Mouse (Mus musculus) hindbrain, embryonic 10.5 days (tissue): ENCODE results near the gene Evc2. TPM values are rescaled to one million over a fixed set of nuclear protein-coding genes. Genes with fewer than 3 reads are reported as not detected.

Experiments used
- DNase-seq: peaks from one replicate; pipeline ENCODE4 v3.0.0-alpha.2; 2017; ENCODE audit warnings: low spot score
- H3K27ac ChIP-seq: fragments of 300-500 bp; sonication (generic); 2 replicates; pipeline ENCODE4 v1.5.1; 2016; ENCODE audit warnings: mild to moderate bottlenecking, moderate library complexity
- H3K27me3 ChIP-seq: fragments of 300-500 bp; sonication (generic); 2 replicates; pipeline ENCODE4 v1.6.1; 2016; ENCODE audit warnings: mild to moderate bottlenecking; ENCODE audit not compliant: poor library complexity, insufficient read depth, severe bottlenecking
- H3K36me3 ChIP-seq: fragments of 300-500 bp; sonication (generic); 2 replicates; pipeline ENCODE4 v1.6.1; 2016; ENCODE audit warnings: mild to moderate bottlenecking, moderate library complexity
- H3K4me1 ChIP-seq: fragments of 300-500 bp; sonication (generic); replicated peaks from 2 replicates; pipeline ENCODE4 v1.6.1; 2016; ENCODE audit warnings: mild to moderate bottlenecking
- H3K4me3 ChIP-seq: fragments of 300-500 bp; sonication (generic); 2 replicates; pipeline ENCODE4 v1.5.1; 2016; ENCODE audit warnings: mild to moderate bottlenecking, moderate library complexity
- H3K9me3 ChIP-seq: fragments of 300-500 bp; sonication (generic); 2 replicates; pipeline ENCODE4 v1.6.1; 2016; ENCODE audit warnings: mild to moderate bottlenecking, moderate library complexity
- WGBS: fragments of 180-500 bp; shearing (Covaris S2); methylation state at CpG from one replicate; pipeline ENCODE4 v1.1.7; 2016; 5-methylcytosine and 5-hydroxymethylcytosine counted together
- polyA plus RNA-seq: library from polyadenylated mRNA; unstranded; fragments of >200 nt; fragmentation: Nextera tagmentation; extraction: Ambion mirVana; gene quantifications from 2 replicates; pipeline ENCODE4 v1.2.1, GENCODE M21; 2016

Evc2 gene
- polyA plus RNA-seq, result 13.6 and 16.6 TPM in 2 replicates

DNA sequence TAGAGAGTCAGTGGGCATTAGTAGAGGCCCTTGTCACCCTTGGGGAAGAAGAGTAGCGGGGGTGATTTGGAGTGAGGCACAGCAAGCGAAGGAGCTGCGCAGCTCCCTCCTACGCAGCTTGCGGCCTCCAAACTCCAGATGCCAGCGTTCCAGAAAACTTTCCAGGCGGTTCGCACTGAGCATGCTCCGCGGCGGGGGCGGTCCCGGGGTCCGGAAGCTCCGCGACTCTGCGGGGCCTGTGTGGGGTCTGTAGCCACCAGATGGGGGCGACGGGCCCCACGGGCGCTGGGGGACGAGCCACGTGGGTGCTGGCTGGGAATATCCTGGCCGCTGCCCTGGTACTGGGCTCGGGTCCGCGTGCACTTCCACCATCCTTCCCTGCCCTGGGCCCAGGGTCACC is at the start of gene Evc2:
Evc2 (plus strand) TSS at position 212 of the 400 bp plus-strand sequence.
- Histone ChIP-seq H3K4me1 (peaks cover 55% of the 10 kb centered on the region), H3K36me3 (peaks cover 21% of the 10 kb centered on the region), H3K27ac (peak within 1 kb of the TSS; percentile 87), H3K27me3 (peaks cover 8% of the 10 kb centered on the region), H3K4me3 (peak within 1 kb of the TSS; percentile 65), H3K9me3 (no peaks in the 10 kb centered on the region)
- DNase-seq, result peak; percentile 84
- WGBS, result under 1% methylated on average over 27 of the region's 27 CpGs

GRCm38 (mm10) chr5:37289236-37289635 is 49.1 kb upstream of the Evc2 start:
- 17% methylated on average over 3 of the region's 3 CpGs for WGBS
- Histone ChIP-seq H3K27me3 (no peaks in the 10 kb centered on the region), H3K4me3 (no peak overlapping the region), H3K27ac (no peak overlapping the region), H3K36me3 (peaks cover 81% of the 10 kb centered on the region), H3K4me1 (no peaks in the 10 kb centered on the region), H3K9me3 (no peaks in the 10 kb centered on the region)
- peak; percentile 44 for DNase-seq

- Histone ChIP-seq H3K27ac (no peak overlapping the region), H3K36me3 (peaks cover 66% of the 10 kb centered on the region), H3K4me3 (no peak overlapping the region), H3K9me3 (no peaks in the 10 kb centered on the region), H3K4me1 (no peaks in the 10 kb centered on the region), H3K27me3 (no peaks in the 10 kb centered on the region)
- 73% methylated on average over 9 of the region's 9 CpGs for WGBS
- peak; percentile 26 for DNase-seq
Measured at GRCm38 (mm10) chr5:37290983-37291382, 47.3 kb upstream of the Evc2 start.

GRCm38 (mm10) chr5:37296717-37297116 is 41.6 kb upstream of the Evc2 start:
- DNase-seq, result no peak
- Histone ChIP-seq H3K9me3 (no peaks in the 10 kb centered on the region), H3K27ac (no peak overlapping the region), H3K4me1 (no peaks in the 10 kb centered on the region), H3K4me3 (no peak overlapping the region), H3K36me3 (peaks cover 34% of the 10 kb centered on the region), H3K27me3 (no peaks in the 10 kb centered on the region)
- 85% methylated on average over 10 of the region's 10 CpGs for WGBS

DNA sequence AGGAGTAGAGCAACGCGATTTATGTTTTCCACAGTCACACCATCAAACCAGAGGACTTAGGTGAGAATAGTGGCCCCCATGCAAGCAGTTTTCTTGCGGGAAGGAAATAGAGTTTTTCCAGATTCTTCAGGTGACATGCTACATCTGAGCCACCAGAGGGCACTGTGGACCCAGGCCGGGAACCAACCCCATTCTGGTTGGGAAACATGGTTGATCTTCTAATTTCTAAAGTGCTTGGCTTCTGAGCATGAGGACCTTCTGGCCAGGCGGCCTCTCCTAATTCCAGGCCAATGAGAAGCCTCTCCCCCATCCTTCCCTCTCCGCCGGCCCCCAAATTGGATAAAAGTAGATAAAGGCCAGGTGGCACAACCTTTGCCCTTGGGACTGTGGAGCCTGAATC is 39.9 kb upstream of the Evc2 start:
- Histone ChIP-seq H3K4me3 (no peak overlapping the region), H3K27me3 (no peaks in the 10 kb centered on the region), H3K36me3 (peaks cover 30% of the 10 kb centered on the region), H3K27ac (no peak overlapping the region), H3K4me1 (no peaks in the 10 kb centered on the region), H3K9me3 (no peaks in the 10 kb centered on the region)
- DNase-seq, result peak; percentile 47
- 31% methylated on average over 7 of the region's 7 CpGs for WGBS

DNA sequence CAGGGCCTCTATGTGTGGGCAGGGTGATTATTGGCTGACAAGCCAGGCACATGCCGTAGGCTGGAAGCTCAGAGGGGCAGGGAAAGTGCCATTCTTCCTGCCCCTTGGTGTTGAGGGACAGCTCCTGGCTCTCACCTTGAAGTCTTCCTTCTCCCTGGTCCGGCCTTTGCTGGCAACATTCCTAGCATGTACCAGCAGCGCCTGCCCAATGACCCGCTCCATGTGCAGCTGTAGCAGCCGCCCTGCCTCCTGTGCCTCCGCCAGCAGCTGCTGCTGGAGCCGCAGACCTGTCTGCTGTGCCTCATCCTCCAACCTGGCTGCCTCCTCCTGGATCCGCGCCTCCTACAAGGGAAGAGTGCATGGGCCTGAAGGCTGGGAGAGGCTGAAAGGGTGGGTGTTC is 28.3 kb upstream of the Evc2 start:
- 91% methylated on average over 9 of the region's 9 CpGs for WGBS
- peaks cover 89% of the 10 kb centered on the region for H3K36me3 ChIP-seq
- no peak for DNase-seq
- H3K9me3 ChIP-seq, result peaks cover 4% of the 10 kb centered on the region; the same call in 1 of the 2 replicates
- no peak overlapping the region for H3K27ac ChIP-seq
- no peaks in the 10 kb centered on the region for H3K4me1 ChIP-seq
- no peak overlapping the region for H3K4me3 ChIP-seq
- H3K27me3 ChIP-seq, result no peaks in the 10 kb centered on the region

- no peaks in the 10 kb centered on the region for H3K27me3 ChIP-seq
- no peak overlapping the region for H3K4me3 ChIP-seq
- no peak for DNase-seq
- no peak overlapping the region for H3K27ac ChIP-seq
- H3K4me1 ChIP-seq, result no peaks in the 10 kb centered on the region
- WGBS, result 88% methylated on average over 12 of the region's 12 CpGs
- H3K9me3 ChIP-seq, result peaks cover 16% of the 10 kb centered on the region
- peaks cover 95% of the 10 kb centered on the region for H3K36me3 ChIP-seq
Measured at GRCm38 (mm10) chr5:37312980-37313722, 25.1 kb upstream of the Evc2 start.

DNA sequence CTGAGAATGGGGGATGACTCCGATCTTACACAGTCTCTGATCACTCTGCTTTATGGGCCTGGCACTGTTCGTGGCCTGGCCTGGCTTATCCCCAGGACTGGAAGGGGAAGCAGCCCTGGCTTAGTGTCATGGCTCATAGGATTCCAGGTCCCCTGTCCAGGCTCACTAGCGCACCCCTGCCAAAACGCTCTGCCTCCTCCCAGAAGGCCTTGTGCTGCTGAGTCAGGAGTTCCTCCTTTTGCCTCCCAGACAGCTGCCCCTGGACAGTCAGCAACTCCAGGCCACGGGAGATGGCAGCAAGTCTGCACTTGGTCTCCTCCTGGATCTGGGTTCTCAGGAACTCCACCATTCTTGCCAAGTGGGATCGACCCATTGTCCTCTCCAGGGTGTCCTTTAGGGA is 19.6 kb upstream of the Evc2 start:
- Histone ChIP-seq H3K9me3 (peaks cover 16% of the 10 kb centered on the region), H3K4me1 (no peaks in the 10 kb centered on the region), H3K27me3 (no peaks in the 10 kb centered on the region), H3K27ac (no peak overlapping the region), H3K4me3 (no peak overlapping the region), H3K36me3 (peaks cover 100% of the 10 kb centered on the region)
- WGBS, result 85% methylated on average over 6 of the region's 6 CpGs
- no peak for DNase-seq

- 77% methylated on average over 3 of the region's 3 CpGs for WGBS
- no peaks in the 10 kb centered on the region for H3K27me3 ChIP-seq
- no peak for DNase-seq
- no peak overlapping the region for H3K4me3 ChIP-seq
- no peaks in the 10 kb centered on the region for H3K4me1 ChIP-seq
- H3K36me3 ChIP-seq, result peaks cover 100% of the 10 kb centered on the region
- peaks cover 10% of the 10 kb centered on the region for H3K9me3 ChIP-seq
- H3K27ac ChIP-seq, result no peak overlapping the region
Measured at GRCm38 (mm10) chr5:37320174-37320573, 18.1 kb upstream of the Evc2 start.

GRCm38 (mm10) chr5:37320761-37321160 is 17.5 kb upstream of the Evc2 start:
- Histone ChIP-seq H3K27me3 (no peaks in the 10 kb centered on the region), H3K4me1 (no peaks in the 10 kb centered on the region), H3K27ac (no peak overlapping the region), H3K9me3 (peaks cover 5% of the 10 kb centered on the region), H3K36me3 (peaks cover 100% of the 10 kb centered on the region), H3K4me3 (no peak overlapping the region)
- 94% methylated on average over 4 of the region's 4 CpGs for WGBS
- DNase-seq, result no peak

GRCm38 (mm10) chr5:37326675-37327074 is 11.6 kb upstream of the Evc2 start:
- Histone ChIP-seq H3K27me3 (no peaks in the 10 kb centered on the region), H3K27ac (no peak overlapping the region), H3K4me3 (no peak overlapping the region), H3K9me3 (no peaks in the 10 kb centered on the region), H3K36me3 (peaks cover 90% of the 10 kb centered on the region), H3K4me1 (no peaks in the 10 kb centered on the region)
- WGBS, result 93% methylated on average over 6 of the region's 6 CpGs
- DNase-seq, result no peak

DNA sequence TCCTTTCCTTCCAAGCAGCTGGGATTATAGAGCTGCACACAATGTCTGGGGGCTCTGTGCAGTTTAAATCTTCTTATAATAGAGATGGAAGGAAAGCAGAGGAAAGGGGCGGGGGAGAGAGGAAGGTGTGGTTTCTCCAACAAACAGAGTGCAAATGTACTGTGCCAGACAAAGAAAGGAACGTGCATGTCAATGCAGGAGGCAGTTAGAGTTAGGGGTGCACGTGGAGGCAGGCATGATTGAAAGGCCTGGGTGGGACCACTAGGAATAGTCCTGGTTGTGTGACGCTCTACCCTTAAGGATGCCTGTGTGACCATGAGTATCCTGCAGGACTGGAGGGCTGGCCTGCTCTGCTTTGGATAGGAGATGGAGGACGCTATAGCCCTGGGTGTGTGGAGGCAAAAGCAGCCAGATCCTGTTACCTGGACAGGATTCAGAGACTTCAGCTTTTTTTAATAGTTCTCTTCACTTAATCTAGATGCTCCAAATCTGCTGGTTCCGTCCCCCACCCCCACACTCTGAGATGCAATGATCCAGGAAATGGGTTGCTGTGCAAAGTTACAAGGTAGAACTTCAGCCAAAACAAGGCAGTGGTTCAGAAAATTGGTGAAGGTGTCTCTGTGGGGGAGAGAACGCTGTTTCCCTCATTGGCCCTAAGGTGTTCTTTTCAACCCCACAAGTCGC is 7.7 kb upstream of the Evc2 start:
- DNase-seq, result no peak
- no peak overlapping the region for H3K27ac ChIP-seq
- WGBS, result 86% methylated on average over 8 of the region's 8 CpGs

DNA sequence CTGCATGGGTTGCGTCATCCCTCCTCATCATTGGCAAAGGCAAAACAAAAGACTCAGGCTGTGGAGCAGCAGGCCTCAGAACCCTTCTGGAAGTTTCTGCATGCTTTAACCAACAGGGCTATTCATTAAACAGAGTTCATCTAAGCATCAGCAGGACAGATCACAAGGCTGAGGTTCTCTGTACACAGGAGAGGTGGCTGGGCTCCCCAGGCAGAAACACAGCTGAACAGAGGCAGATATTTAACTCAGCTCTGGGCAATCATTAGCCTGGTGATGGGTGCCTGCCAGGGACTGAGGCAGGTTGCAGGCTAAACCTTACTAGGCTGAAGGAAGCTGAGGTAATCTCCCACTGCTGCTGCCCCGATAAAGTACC is 7.2 kb upstream of the Evc2 start:
- Histone ChIP-seq H3K4me1 (peaks cover 16% of the 10 kb centered on the region), H3K36me3 (peaks cover 63% of the 10 kb centered on the region), H3K27ac (no peak overlapping the region), H3K27me3 (no peaks in the 10 kb centered on the region), H3K4me3 (no peak overlapping the region), H3K9me3 (no peaks in the 10 kb centered on the region)
- 91% methylated on average over 2 of the region's 2 CpGs for WGBS
- DNase-seq, result no peak

More for the DNA sequence above, 7.7 kb upstream of the Evc2 start:
- H3K36me3 ChIP-seq, result peaks cover 68% of the 10 kb centered on the region
- no peak overlapping the region for H3K4me3 ChIP-seq
- H3K4me1 ChIP-seq, result peaks cover 10% of the 10 kb centered on the region
- H3K9me3 ChIP-seq, result no peaks in the 10 kb centered on the region
- no peaks in the 10 kb centered on the region for H3K27me3 ChIP-seq
